Mouse (Mus musculus): Measurements from ENCODE around the gene Gm13723. TPM values are rescaled to one million over a fixed set of nuclear protein-coding genes. Genes with fewer than 3 reads are reported as not detected.

Gm13723 gene
- polyA plus RNA-seq (2012; rRNA removed), result not detected in 2 replicates

DNA sequence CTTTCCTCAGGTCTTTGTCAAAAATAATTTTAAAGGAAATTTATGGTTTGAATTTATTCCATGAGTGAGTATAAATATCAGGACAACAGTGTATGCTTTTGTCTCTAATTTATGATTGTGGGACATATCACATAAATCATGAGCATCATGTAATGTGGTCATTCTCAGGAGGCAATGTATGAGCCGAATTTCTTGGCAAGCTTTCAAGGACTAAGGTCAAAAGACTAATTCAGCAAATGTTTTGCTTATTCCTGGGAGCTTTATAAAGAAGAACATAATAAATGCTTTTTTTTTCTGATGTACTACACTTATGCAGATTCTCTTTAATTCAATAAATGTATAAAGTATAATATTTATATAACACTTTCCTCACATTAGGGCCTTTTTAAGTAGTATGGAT is at the start of gene Gm13723:
TSS of gene Gm13723 (minus strand) at position 101 of the 400 bp plus-strand sequence.

DNA sequence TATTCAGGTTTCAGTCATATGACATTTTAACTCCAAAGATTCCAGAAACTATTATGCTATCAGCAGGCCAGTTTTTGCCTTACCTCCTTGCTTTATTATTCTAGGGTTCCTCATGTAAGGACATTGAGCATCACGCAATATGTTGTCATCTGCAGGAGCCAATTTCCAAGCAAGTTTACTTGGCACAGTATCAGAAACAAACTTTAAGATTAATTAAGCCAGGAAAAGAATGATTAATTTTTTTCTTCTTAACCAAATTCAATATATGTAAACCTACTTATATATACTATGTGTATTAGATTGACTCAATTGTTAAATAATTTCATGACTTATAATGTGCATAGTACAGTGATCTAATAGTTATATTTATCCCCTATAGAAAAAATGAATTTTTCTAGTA is 17.5 kb upstream of the Gm13723 start, which contains the start of gene Olfr1097:
TSS of gene Olfr1097 (minus strand) at position 101 of the 400 bp plus-strand sequence.

GRCm38 (mm10) chr2:86851596-86851995 is 23.0 kb downstream of the Gm13723 start, which contains the start of gene Olfr1095:
Gene Olfr1095 (minus strand): TSS chr2:86851696.

DNA sequence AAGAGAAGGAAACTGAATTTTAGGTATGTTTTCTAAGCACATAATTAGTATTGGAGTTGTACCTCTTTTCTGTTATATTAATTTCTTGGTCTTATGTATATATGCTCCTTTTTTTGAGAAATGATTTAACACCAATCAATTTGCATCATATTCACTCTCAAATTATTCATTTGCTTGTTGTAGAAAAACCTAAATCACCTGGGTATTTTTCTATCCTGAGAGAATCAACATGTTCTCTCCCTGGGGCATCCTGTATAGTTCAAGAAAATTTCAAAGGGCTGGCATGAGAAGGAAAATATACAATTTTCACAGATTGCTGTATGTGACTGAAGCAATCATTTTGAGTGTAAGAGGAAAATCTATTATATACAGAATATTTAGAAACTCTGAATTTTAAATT is 50.2 kb downstream of the Gm13723 start, which contains the start of gene Olfr1094:
TSS of gene Olfr1094 (plus strand) at position 301 of the 400 bp plus-strand sequence.

Other genes starting within 250 kb of the Gm13723 start
- gene Olfr1084, start 235.1 kb downstream of the Gm13723 start, polyA plus RNA-seq (2012; rRNA removed), result not detected in 2 replicates
- gene Olfr1085, start 212.8 kb downstream of the Gm13723 start, polyA plus RNA-seq (2012; rRNA removed), result not detected in 2 replicates
- gene Olfr1086, start 194.7 kb downstream of the Gm13723 start, polyA plus RNA-seq (2012; rRNA removed), result not detected in 2 replicates
- not detected in 2 replicates for gene Olfr1087, start 176.4 kb downstream of the Gm13723 start, polyA plus RNA-seq (2012; rRNA removed)
- not detected in 2 replicates for gene Olfr1089, start 141.1 kb downstream of the Gm13723 start, polyA plus RNA-seq (2012; rRNA removed)
- not detected in 2 replicates for gene Olfr1090, start 115.8 kb downstream of the Gm13723 start, polyA plus RNA-seq (2012; rRNA removed)
- not detected in 2 replicates for gene Olfr1093, start 92.3 kb downstream of the Gm13723 start, polyA plus RNA-seq (2012; rRNA removed)
- not detected in 2 replicates for gene Olfr141, start 64.8 kb downstream of the Gm13723 start, polyA plus RNA-seq (2012; rRNA removed)
- gene Olfr1094, start 50.1 kb downstream of the Gm13723 start, polyA plus RNA-seq (2012; rRNA removed), result not detected in 2 replicates
- gene Olfr1095, start 23.1 kb downstream of the Gm13723 start, polyA plus RNA-seq (2012; rRNA removed), result not detected in 2 replicates
- not detected in 2 replicates for gene Olfr1097, start 17.4 kb upstream of the Gm13723 start, polyA plus RNA-seq (2012; rRNA removed)
- gene Olfr1098, start 49.7 kb upstream of the Gm13723 start, polyA plus RNA-seq (2012; rRNA removed), result not detected in 2 replicates
- gene Olfr1099, start 85.9 kb upstream of the Gm13723 start, polyA plus RNA-seq (2012; rRNA removed), result not detected in 2 replicates
- not detected in 2 replicates for gene Olfr1100, start 105.2 kb upstream of the Gm13723 start, polyA plus RNA-seq (2012; rRNA removed)
- not detected in 2 replicates for gene Olfr1101, start 116.4 kb upstream of the Gm13723 start, polyA plus RNA-seq (2012; rRNA removed)
- not detected in 2 replicates for gene Olfr1102, start 123.6 kb upstream of the Gm13723 start, polyA plus RNA-seq (2012; rRNA removed)
- not detected in 2 replicates for gene Olfr1104, start 152.3 kb upstream of the Gm13723 start, polyA plus RNA-seq (2012; rRNA removed)
- gene Olfr1105, start 161.7 kb upstream of the Gm13723 start, polyA plus RNA-seq (2012; rRNA removed), result not detected in 2 replicates
- not detected in 2 replicates for gene Olfr1106, start 177.5 kb upstream of the Gm13723 start, polyA plus RNA-seq (2012; rRNA removed)
- gene Olfr1107, start 201.0 kb upstream of the Gm13723 start, polyA plus RNA-seq (2012; rRNA removed), result not detected in 2 replicates
- not detected in 2 replicates for gene Olfr1109, start 221.2 kb upstream of the Gm13723 start, polyA plus RNA-seq (2012; rRNA removed)
- not detected in 2 replicates for gene Olfr259, start 239.8 kb upstream of the Gm13723 start, polyA plus RNA-seq (2012; rRNA removed)

Measured in liver, embryonic 14 days (tissue).